Mouse (Mus musculus) spleen, postnatal 4 days (tissue): ENCODE measurements around the gene Wdr93.
A peak's percentile ranks its signal among the peaks of the same experiment; 100 is the strongest.
"Not testable (repeated sequence)": the region's sequence is repeated elsewhere in the genome, so short reads cannot be mapped to it uniquely, and the experiment has no call there.

ENCODE experiments used
- DNase-seq, 2 experiments: peaks; one replicate each; pipeline ENCODE4 v3.0.0; 2022; ENCODE audit warnings: low spot score in 2 of 2

The Wdr93 gene

GRCm38 (mm10) chr7:79749511-79749910 lies 6.5 kb downstream of the Wdr93 start:
- no peak for DNase-seq

GRCm38 (mm10) chr7:79756334-79756733 lies 13.4 kb downstream of the Wdr93 start:
- DNase-seq = no peak

GRCm38 (mm10) chr7:79758176-79758575 lies 15.2 kb downstream of the Wdr93 start:
- DNase-seq = no peak

- DNase-seq = no peak
Measured at GRCm38 (mm10) chr7:79759766-79760165, 16.8 kb downstream of the Wdr93 start.

- DNase-seq = no peak
Measured at GRCm38 (mm10) chr7:79761124-79761876, 18.3 kb downstream of the Wdr93 start.

- DNase-seq = no peak
Measured at GRCm38 (mm10) chr7:79762106-79762505, 19.1 kb downstream of the Wdr93 start.

GRCm38 (mm10) chr7:79765991-79766390 lies 23.0 kb downstream of the Wdr93 start:
- no peak for DNase-seq

- DNase-seq = no peak
Measured at GRCm38 (mm10) chr7:79769664-79770063, 26.7 kb downstream of the Wdr93 start.

GRCm38 (mm10) chr7:79771561-79772512 lies 28.9 kb downstream of the Wdr93 start:
- no peak for DNase-seq

- peak; percentile 57 to 84 for DNase-seq
Measured at GRCm38 (mm10) chr7:79780647-79781626, 38.0 kb downstream of the Wdr93 start.

- no peak for DNase-seq
Measured at GRCm38 (mm10) chr7:79781826-79782515, 39.0 kb downstream of the Wdr93 start.

GRCm38 (mm10) chr7:79782516-79782855 lies 39.5 kb downstream of the Wdr93 start:
- DNase-seq = no peak

GRCm38 (mm10) chr7:79786295-79786694 lies 43.3 kb downstream of the Wdr93 start:
- peak; percentile 42 to 81 for DNase-seq

GRCm38 (mm10) chr7:79789812-79790211 lies 46.8 kb downstream of the Wdr93 start:
- not testable (repeated sequence) for DNase-seq

- peak; percentile 22 to 68 for DNase-seq
Measured at GRCm38 (mm10) chr7:79792635-79793421, 49.9 kb downstream of the Wdr93 start.

- DNase-seq = no peak
Measured at GRCm38 (mm10) chr7:79793688-79794087, 50.7 kb downstream of the Wdr93 start, which contains the start of gene Mesp1. Mesp1 (minus strand) TSS chr7:79793788.

GRCm38 (mm10) chr7:79798606-79799005 lies 55.6 kb downstream of the Wdr93 start:
- DNase-seq = no peak

- peak; percentile 58 to 81 for DNase-seq
Measured at GRCm38 (mm10) chr7:79799048-79799447, 56.1 kb downstream of the Wdr93 start.

GRCm38 (mm10) chr7:79799506-79799905 lies 56.5 kb downstream of the Wdr93 start:
- no peak for DNase-seq

GRCm38 (mm10) chr7:79800336-79800735 lies 57.4 kb downstream of the Wdr93 start:
- no peak for DNase-seq
